Mouse (Mus musculus): ENCODE data around the gene Hist1h1b.

Hist1h1b gene

DNA sequence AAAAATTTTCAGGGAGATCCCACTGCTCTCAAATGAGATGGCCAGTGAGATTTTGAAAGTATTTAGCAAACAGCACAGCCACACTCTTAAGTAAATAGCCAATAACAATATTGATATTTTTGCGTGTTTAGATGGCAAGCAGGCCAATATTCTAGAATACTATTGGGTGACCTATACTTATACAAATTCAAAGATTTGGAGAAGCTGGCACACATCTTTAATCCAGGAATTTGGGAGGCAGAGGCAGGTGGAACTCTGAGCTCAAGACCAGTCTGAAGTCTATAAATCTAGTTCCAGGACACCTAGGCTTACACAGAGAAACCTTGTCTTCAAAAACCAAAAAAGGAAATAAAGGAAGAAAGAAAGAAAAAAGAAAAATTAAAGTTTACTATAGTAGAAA is 1.2 kb upstream of the Hist1h1b start:
- no peak for DNase-seq

DNA sequence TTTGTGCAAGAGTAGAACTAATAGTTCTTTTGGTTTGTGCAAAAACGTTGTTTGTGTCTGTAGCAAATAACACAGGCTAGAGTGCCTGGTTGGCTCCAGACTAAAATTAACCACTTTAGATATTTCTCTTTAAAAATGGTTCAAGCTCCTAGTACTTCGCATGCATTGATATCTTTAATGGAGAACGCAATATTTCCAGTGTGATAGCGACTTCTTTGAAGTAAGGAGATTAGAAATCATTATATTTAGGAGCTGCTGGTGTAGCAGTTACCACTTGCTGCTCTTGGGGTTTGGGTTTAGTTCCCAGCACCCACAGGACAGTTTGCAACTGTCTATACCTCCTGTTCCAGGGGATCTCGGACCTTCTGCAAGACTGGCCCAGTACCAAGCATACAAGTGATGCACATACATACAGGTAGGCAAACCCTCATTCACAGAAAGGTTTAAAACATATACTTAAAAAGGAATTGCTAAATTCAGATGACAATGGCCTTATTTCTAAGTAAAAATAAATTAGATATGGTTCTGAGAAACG is 663 bp upstream of the Hist1h1b start:
- peak; percentile 14 for DNase-seq

DNA sequence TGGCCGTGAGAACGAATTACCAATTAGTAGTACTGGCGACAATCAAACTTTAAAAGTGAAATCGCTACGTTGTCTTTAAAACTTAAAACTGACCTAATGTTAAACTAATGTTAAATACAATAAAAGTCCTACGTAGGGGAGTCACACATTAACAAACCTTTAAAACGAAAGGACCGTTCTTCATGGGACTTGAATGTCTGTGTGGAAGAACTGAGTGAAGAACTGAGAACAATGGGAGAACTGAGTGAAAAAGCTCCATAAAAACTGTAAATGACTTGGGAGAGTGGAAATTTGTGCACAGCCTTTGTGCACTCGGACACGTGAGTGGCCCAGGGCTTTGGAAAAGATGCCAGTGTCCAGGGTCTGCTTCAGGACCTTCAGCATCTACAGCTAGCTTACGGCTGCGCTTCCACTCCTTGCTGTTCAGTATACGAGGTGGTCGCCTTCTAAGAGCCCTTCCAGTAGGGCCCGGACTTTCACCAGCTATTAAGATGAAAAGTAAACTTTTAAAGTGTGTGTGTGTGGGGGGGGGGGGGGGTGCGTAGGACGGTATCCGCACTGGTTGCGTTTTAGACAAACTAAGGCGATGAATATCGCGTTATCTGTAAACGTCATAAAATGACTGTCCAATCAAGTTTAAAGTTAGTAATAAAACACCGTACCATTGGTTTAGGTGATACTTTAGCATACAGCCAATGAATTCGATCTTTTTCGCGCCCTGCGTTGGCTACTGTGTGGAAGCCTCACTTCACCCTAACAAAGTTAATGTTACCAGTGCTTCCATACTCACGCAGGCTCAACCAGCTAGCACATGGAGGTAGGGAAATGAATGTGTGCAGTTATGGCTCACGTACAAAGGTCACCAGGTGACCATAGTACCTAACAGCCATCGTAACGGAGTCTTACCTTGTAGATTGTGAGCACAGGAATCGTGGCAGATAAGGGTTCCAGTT is 1.3 kb downstream of the Hist1h1b start:
- peak; percentile 84 for DNase-seq

DNA sequence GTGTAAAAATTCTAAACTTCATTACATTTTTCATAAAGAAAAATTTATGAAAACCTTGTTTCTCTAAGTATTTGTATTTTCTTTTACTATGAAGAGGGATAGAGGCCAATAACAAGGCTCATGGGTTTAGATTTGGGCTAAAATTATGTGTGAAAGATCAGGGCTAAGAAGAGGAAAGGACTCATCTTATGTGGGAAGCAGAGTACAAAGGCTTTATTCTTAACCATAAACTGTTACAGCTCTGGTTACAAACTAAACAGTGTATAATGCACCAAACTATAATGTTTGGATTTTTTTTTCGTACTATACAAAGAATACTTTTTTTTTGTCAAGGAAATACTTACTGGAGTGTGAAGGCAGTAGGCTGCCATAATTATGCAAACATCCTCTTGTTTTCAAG is 24.7 kb downstream of the Hist1h1b start:
- no peak for DNase-seq

DNA sequence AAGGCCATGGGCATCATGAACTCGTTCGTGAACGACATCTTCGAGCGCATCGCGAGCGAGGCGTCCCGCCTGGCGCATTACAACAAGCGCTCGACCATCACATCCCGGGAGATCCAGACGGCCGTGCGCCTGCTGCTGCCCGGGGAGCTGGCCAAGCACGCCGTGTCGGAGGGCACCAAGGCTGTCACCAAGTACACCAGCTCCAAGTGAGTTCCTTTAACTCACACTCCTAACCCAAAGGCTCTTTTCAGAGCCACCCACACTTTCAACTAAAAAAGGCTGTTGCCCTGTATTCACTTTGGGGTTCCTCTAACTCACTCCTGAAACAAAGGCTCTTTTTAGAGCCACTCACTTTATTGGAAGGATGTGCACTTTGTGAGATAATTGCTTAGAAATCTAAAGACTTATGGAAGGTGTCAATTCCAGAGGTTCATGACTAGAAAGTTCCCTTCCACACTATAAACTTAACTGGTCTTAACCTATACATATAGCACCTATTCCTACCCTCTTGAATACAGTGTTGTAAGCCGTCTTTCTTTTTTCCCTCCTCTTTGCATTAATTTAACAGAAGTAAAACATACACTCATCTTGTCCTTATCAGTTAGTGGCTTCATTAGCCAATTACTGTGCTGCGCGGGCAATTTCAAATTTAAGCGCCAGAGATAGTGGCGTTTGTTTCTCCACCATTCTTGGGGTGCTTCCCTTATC is 26.0 kb downstream of the Hist1h1b start:
- peak; percentile 82 for DNase-seq

DNA sequence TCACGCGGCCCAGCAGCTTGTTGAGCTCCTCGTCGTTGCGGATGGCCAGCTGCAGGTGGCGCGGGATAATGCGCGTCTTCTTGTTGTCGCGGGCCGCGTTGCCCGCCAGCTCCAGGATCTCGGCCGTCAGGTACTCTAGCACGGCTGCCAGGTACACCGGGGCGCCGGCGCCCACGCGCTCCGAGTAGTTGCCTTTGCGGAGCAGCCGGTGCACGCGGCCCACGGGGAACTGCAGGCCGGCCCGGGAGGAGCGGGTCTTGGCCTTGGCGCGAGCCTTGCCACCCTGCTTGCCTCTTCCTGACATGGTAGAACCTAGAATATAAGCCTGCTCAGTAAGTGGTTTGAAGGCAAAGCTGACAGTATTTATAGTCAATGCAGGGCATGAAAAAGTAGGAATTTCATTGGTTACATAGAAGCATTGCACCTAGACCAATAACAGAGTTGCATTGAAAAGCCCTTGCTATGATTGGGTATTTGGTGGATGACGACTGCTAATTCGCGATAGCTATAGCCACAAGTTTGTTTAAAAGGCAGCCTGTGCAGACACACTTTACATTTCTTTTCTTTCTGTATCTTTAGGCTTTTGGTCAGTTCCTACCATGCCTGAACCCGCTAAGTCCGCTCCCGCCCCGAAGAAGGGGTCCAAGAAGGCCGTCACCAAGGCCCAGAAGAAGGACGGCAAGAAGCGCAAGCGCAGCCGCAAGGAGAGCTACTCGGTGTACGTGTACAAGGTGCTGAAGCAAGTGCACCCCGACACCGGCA is 26.7 kb downstream of the Hist1h1b start, which contains the start of the genes Hist1h2ak and Hist1h2bn:
Gene Hist1h2ak (minus strand): TSS at position 304 of the 762 bp plus-strand sequence.
Gene Hist1h2bn (plus strand): TSS at position 600 of the 762 bp plus-strand sequence.
- DNase-seq = peak; percentile 88

DNA sequence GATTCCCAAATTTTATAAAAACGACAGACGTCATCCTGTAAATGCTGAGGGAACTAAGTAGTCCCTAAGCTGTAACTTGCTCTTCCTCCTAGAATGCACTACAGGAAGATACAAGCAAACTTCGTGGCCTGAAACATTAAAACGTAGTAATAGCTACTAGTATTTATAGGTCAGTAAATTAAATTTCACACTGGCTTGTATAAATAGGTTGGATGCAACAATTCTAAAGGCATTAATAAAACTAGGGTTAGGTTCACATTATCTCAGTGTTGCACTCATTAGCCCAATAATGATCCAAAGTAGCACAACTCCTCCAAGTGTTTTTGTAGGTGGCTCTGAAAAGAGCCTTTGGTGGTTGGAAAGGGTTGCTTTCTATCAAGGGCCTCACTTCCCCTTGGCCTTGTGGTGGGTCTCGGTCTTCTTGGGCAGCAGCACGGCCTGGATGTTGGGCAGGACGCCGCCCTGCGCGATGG is 27.3 kb downstream of the Hist1h1b start:
- no peak for DNase-seq

DNA sequence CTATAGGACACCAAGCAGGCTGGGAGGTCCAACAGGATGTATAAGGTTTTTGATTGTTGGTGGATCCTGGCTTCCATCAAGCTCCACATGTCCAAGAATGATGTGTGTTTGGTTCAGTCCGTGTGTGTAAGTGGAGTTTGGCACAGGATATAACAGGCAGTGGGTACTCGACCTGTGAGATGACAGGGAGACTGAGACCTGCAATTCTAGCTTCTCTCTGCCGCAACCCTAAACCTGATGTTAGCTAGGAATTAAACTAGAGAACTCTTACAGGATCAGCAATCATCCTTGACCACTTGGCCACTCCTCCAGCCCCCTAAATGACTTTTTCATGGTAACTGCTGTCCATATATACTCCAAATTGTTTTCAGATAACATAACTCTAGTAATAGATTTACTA is 28.1 kb downstream of the Hist1h1b start:
- peak; percentile 17 for DNase-seq

DNA sequence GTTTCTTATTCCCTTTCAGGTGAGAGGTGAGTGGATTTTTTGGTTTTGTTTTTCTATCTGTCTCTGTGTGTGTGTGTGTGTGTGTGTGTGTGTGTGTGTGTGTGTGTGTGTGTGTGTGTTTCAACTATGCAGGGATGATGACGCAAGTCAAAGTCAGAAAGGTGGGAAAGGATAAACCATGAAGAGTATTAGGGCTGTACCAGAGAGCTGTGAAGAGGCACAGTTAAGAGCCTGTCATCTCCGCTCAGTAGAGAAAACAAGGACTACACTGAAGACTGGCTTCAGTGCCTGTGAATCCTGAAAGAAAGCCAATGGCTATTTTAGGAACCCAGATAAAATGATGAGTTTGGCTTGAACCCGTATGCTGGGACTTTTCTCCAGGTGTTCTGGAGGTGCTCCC is 28.6 kb downstream of the Hist1h1b start:
- peak; percentile 16 for DNase-seq

DNA sequence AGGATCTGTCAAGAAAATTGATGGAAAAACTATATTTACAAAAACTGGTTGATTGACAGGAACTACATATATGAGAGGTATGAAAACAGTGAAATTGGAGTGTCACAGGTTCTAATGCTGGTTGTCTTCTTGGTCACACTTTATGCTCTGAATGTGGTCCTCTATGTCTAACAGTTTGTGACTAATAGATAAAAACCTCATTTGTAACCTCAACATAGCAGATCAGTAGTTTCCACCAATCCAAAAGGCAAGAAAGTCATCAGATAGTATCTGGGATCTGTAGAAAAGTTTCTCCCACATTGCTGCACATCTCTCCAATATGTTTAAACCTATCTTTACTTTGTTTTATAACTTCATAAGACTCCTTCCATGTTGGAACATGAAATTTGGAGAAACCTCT is 29.0 kb downstream of the Hist1h1b start:
- DNase-seq = no peak

DNA sequence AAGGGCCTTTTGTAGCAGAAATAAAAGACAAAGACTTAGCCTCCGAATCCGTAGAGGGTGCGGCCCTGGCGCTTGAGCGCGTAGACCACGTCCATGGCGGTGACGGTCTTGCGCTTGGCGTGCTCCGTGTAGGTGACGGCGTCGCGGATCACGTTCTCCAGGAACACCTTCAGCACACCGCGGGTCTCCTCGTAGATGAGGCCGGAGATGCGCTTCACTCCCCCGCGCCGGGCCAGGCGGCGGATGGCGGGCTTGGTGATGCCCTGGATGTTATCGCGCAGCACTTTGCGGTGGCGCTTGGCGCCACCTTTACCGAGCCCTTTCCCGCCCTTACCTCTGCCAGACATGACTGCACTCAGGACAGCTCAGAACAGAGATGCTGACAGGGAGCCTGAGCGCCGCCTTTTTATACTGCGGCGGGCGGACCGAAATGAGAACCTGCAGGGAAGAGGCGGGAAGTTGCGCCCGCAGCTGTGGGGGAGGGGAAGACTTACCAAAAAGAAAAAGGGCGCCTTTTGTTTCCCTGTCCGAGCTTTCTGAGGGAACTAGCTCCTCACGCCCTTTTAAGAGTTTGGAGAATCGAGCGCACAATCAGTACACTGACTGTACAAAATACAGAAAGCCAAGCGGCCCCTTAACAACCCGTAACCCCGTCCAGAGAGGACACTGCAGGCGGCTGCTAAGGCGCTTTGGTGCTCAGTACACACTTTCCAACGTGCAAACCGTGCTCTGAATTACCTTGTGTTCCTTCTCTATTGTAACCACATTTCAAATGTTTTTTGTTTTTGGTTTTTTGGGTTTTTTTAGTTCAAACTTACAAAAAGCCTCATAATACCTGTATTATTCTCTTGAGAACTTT is 30.0 kb downstream of the Hist1h1b start, which contains the start of gene Hist1h4k:
Gene Hist1h4k (minus strand): TSS at position 347 of the 859 bp plus-strand sequence.
- DNase-seq = peak; percentile 96

DNA sequence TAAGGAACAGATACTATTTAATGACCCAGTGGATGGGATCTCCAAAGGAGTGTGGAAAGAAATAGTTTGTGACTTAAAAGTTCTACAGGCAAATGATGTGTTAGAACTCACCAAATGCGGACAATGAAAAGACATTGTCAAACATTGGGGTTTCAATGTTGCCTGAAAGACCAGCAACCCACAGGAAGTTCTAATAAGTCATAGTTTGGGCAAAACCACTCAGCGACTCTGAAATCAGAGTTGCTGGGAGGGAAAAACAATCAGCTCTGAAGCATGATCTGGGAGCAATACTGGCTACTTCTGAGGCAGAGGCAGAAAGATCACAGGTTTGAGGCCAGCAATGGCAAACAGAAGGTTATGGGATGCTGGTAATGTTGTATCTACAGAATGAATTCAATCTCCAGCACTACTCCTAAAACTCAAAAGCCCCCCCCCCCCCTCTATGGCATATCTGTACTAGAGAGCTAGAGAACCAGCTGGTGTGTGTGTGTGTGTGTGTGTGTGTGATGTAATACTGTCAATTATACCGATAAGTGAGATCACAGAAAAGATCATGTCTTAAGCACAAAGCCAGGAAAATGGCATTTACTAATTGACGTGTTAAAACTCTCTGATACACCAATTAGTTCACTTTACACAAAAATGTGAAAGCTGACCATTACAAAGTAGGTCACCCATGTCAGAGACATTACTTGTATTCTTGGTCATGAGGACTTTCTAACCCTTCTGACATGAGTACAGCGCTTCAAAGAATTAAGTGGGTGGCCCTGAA is 30.9 kb downstream of the Hist1h1b start:
- DNase-seq = peak; percentile 58

DNA sequence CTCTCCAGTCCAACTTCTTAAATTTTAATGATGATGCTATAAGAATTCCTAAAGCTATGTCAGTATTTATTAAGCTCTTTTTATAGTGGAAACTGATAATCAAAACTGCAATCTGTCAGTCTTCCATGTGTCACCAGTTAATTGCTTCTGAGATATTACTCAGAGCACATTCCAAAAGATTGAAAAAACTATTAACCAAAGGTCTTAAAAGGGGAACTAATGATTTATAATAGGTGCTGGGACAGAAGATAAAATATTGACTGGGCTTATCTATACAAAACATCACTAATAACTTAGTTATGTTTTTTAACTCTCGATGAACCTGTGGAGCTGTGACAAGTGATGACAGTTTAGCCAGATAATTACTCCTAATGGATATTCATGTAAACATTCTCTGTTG is 35.4 kb downstream of the Hist1h1b start:
- no peak for DNase-seq

DNA sequence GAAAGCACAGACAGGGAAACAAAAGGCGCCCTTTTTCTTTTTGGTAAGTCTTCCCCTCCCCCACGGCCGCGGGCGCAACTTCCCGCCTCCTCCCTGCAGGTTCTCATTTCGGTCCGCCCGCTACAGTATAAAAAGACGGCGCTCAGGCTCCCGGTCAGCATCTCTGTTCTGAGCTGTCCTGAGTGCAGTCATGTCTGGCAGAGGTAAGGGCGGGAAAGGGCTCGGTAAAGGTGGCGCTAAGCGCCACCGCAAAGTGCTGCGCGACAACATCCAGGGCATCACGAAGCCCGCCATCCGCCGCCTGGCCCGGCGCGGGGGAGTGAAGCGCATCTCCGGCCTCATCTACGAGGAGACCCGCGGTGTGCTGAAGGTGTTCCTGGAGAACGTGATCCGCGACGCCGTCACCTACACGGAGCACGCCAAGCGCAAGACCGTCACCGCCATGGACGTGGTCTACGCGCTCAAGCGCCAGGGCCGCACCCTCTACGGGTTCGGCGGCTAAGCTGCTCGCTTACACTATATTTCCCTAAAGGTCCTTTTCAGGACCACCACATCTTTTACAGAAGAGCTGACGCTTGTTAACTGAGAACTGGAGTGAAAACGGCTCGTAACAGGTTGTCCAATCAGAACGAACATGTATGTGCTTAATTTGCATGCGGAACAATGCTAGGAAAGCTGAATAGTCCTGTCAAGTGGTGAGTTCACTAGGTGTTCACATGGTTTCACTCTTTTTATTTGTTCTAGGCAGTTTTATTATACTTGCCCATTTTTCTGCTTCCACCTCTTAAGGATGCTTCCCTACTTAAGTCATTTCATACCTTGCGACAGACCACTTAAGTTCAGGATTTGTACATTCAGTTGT is 45.3 kb downstream of the Hist1h1b start, which contains the start of gene Hist1h4j:
Gene Hist1h4j (plus strand): TSS at position 159 of the 862 bp plus-strand sequence.
- DNase-seq = peak; percentile 94

DNA sequence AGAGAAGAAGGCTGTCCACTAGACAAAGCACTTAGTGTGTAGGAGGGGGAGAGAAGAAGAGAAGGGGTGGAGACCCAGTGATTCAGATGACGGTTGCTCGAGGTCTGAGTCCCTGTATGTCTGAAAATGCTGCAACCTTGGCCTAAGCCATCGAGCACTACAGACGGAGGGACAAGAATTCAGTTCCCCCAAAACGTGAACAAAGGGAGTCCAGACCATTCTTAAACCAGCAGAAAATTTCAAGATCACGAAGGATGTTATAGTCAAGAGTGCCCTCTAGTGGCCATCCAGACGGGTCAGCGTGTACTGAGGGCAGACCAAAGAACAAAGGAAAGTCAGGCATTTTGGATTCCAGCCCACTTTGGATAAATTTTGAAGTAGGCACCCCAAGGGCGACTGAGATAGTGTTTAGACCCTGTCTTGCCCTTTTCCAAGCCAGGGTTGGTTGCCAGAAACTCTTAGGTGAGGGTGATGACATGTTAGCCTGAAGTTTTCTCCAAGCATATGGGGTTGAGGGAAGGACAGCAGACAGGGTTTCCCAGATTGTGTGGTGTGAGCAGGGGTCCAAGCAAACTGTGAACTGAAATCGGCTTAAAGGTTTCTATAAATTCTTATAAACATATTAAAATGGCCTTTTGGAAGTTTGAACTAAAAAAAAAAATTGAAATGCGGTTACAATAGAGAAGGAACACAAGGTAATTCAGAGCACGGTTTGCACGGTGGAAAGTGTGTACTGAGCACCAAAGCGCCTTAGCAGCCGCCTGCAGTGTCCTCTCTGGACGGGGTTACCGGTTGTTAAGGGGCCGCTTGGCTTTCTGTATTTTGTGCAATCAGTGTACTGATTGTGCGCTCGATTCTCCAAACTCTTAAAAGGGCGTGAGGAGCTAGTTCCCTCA is 46.2 kb downstream of the Hist1h1b start:
- peak; percentile 78 for DNase-seq

DNA sequence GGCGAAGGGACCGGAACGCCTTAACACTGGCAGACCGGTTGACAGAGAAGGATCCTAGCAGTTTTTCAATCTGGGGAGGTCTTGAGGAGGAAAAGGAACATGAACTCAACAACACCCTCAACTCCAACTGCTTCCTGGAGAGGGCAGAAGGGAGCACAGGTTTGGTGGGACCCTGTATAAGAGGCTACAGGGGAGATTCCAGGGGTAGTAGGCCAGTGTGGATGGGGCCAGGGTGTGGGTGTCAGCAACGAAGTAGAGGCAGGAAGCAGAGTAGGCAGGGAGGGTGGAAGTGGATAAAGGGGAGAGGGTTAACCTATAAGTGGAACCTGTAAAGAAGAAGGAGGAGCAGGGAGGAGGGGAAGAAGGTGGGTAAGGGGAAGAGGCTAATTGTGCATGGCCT is 47.0 kb downstream of the Hist1h1b start:
- DNase-seq = peak; percentile 9

Data from liver (tissue).